In the genomic region with DNA sequence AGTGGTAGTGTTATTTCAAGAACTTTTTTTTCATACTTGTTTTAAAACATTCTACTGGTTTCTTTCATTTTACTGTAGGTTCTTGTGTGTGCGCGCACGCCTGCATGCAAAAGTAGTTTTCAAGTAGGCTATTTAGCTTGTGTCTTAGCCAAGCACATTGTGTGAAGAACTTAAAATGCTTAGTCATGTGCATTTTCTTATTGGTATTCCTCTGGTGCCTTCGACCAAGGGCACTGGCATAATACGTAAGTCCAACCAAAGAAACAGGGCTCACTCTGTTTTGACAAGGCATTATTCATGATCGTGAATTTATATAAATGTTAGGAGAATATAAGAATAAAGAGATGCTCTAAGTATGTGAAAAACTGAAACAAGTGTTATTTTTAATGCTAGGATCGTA, we compare ENCODE assay signal across 22 mouse cellular contexts.
A peak's percentile ranks its signal among the peaks of the same experiment; 100 is the strongest.
DNase-seq lines count a peak whose midpoint lies in the region; ATAC-seq and TF ChIP-seq lines count a peak whose summit lies in the region.
"Had no signal": no experiment of that assay in that cellular context is flagged by ENCODE, and none has a peak within 500 bp of the region (broad histone marks: within the 10 kb centered on the region; RNA-seq: fewer than 3 reads in every experiment).

No protein-coding gene starts in this region.

- no peak overlapping the region for H3K4me2 ChIP-seq in kidney, embryonic 14.5 days (replicated peaks; ENCODE audit: low read depth, low read length)
- H3K4me2 ChIP-seq in forebrain, embryonic 15.5 days (replicated peaks) = no peak overlapping the region
- H3K4me2 ChIP-seq: embryonic facial prominence, embryonic 12.5 days; limb, embryonic 12.5 days; liver, embryonic 13.5 days; lung, embryonic 15.5 days had no signal

- TF ChIP-seq CTCF in left cerebral cortex, adult 2 months (IDR thresholded peaks at IDR 0.05) = no peak
- no peak for TF ChIP-seq CTCF in brain, embryonic 14.5 days (IDR thresholded peaks at IDR 0.05; ENCODE audit: borderline replicate concordance, extremely low read depth, insufficient read depth, insufficient read length)

- no peaks in the 10 kb centered on the region for H3K9me3 ChIP-seq in kidney, embryonic 14.5 days (ENCODE audit: control insufficient read depth, low read length)
- H3K9me3 ChIP-seq in forebrain, embryonic 15.5 days = no peaks in the 10 kb centered on the region
- H3K9me3 ChIP-seq: embryonic facial prominence, embryonic 12.5 days; limb, embryonic 12.5 days; liver, embryonic 13.5 days; lung, embryonic 15.5 days had no signal

- intact Hi-C loops in left cerebral cortex, adult 2 months (cut with DNase I) = no loop called here

- 92% methylated on average over 7 of the region's 7 CpGs for WGBS in kidney, embryonic 14.5 days
- 36% methylated on average over 7 of the region's 7 CpGs for WGBS in forebrain, embryonic 15.5 days

- no peaks in the 10 kb centered on the region for H3K4me1 ChIP-seq in kidney, embryonic 14.5 days (ENCODE audit: control insufficient read depth, insufficient read depth, low read length)
- H3K4me1 ChIP-seq in forebrain, embryonic 15.5 days = peaks cover 18% of the 10 kb centered on the region
- H3K4me1 ChIP-seq: embryonic facial prominence, embryonic 12.5 days; limb, embryonic 12.5 days; liver, embryonic 13.5 days; lung, embryonic 15.5 days had no signal

- no peak for ATAC-seq in kidney, embryonic 14.5 days (ENCODE audit: low FRiP score, low TSS enrichment)
- peak; percentile 51; the same call in 1 of the 2 replicates for ATAC-seq in forebrain, embryonic 15.5 days (replicated peaks)
- ATAC-seq in erythroid progenitor cell, adult 5-6 weeks (replicated peaks; ENCODE audit: low FRiP score, poor library complexity, severe bottlenecking) = no peak
- ATAC-seq: activated CD4-positive, CD25-positive, alpha-beta regulatory T cell, adult 4 months; intestine, embryonic 16.5 days; Patski had no signal

- no peaks in the 10 kb centered on the region for H3K36me3 ChIP-seq in kidney, embryonic 14.5 days (ENCODE audit: control insufficient read depth, insufficient read depth, low read length)
- no peaks in the 10 kb centered on the region for H3K36me3 ChIP-seq in forebrain, embryonic 15.5 days
- H3K36me3 ChIP-seq: embryonic facial prominence, embryonic 12.5 days; limb, embryonic 12.5 days; liver, embryonic 13.5 days; lung, embryonic 15.5 days had no signal

- no peak overlapping the region for H3K9ac ChIP-seq in kidney, embryonic 14.5 days (ENCODE audit: low read depth, low read length)
- no peak overlapping the region for H3K9ac ChIP-seq in forebrain, embryonic 15.5 days (replicated peaks)
- H3K9ac ChIP-seq: embryonic facial prominence, embryonic 12.5 days; limb, embryonic 12.5 days; liver, embryonic 13.5 days; lung, embryonic 15.5 days had no signal

- no peak overlapping the region for H3K4me3 ChIP-seq in kidney, embryonic 14.5 days (ENCODE audit: low read length)
- H3K4me3 ChIP-seq in left cerebral cortex, adult 2 months = no peak overlapping the region
- H3K4me3 ChIP-seq in forebrain, embryonic 15.5 days = no peak overlapping the region
- H3K4me3 ChIP-seq: embryonic facial prominence, embryonic 12.5 days; gastrocnemius, adult 2 months; limb, embryonic 12.5 days; liver, embryonic 13.5 days; lung, embryonic 15.5 days had no signal

- peak; percentile 4 for DNase-seq in kidney, adult 11 months
- no peak for DNase-seq in left cerebral cortex, adult 2 months (ENCODE audit: extremely low spot score in 1 of 2, low spot score in 2 of 2)
- no peak for DNase-seq in left cerebral cortex, adult 18-20 months (ENCODE audit: low spot score in 2 of 2)
- peak; percentile 79 for DNase-seq in brain, embryonic 14.5 days (ENCODE audit: low read depth)
- DNase-seq in urinary bladder, adult 2 months (ENCODE audit: low spot score) = no peak
- DNase-seq: adrenal gland, postnatal 25 days; cerebellum, adult 8-10 months; gastrocnemius, adult 2 months; heart, adult 11 months; heart, postnatal 4 days; liver, embryonic 13.5 days; right cerebral cortex, postnatal 4 days; thymus, postnatal 36 days had no signal

- H3K27me3 ChIP-seq in kidney, embryonic 14.5 days (ENCODE audit: control insufficient read depth, insufficient read depth, low read length) = no peaks in the 10 kb centered on the region
- H3K27me3 ChIP-seq in forebrain, embryonic 15.5 days = no peaks in the 10 kb centered on the region
- H3K27me3 ChIP-seq: embryonic facial prominence, embryonic 12.5 days; limb, embryonic 12.5 days; liver, embryonic 13.5 days; lung, embryonic 15.5 days; Patski had no signal

- TF ChIP-seq POLR2A in brain, embryonic 14.5 days (IDR thresholded peaks at IDR 0.05; ENCODE audit: borderline replicate concordance, extremely low read depth, insufficient read depth, insufficient read length, poor library complexity, severe bottlenecking) = no peak

- H3K27ac ChIP-seq in kidney, embryonic 14.5 days (ENCODE audit: low read depth, low read length) = no peak overlapping the region
- H3K27ac ChIP-seq in left cerebral cortex, adult 2 months = peak overlapping the region; percentile 69
- no peak overlapping the region for H3K27ac ChIP-seq in forebrain, embryonic 15.5 days (replicated peaks)
- H3K27ac ChIP-seq: embryonic facial prominence, embryonic 12.5 days; gastrocnemius, adult 2 months; limb, embryonic 12.5 days; liver, embryonic 13.5 days; lung, embryonic 15.5 days had no signal

Comparison
In these comparisons a context has a peak if more than half of its experiments do, and no peak if none do; other contexts are left out.
1. DNase-seq: peak in kidney, adult 11 months (single experiment) and brain, embryonic 14.5 days (single experiment); none in left cerebral cortex, adult 2 months (0 of 2), left cerebral cortex, adult 18-20 months (0 of 2) and urinary bladder, adult 2 months (single experiment).